Mouse (Mus musculus) gastrocnemius, postnatal 25 days (tissue): Measurements from ENCODE around the gene Amigo3. TPM values are rescaled to one million over a fixed set of nuclear protein-coding genes. Genes with fewer than 3 reads are reported as not detected.
A peak's percentile ranks its signal among the peaks of the same experiment; 100 is the strongest.

Source experiments
- DNase-seq: peaks from one replicate; pipeline ENCODE4 v3.0.0; 2022
- total RNA-seq, 2 experiments: library from RNA; stranded (reverse); gene quantifications; 1 replicate in 1 of 2; 2 replicates in 1 of 2; pipeline ENCODE4 v1.2.3; 2021

Gene Amigo3
- total RNA-seq, 2 experiments from 2014 or later = 1.9 to 2.4 TPM

DNA sequence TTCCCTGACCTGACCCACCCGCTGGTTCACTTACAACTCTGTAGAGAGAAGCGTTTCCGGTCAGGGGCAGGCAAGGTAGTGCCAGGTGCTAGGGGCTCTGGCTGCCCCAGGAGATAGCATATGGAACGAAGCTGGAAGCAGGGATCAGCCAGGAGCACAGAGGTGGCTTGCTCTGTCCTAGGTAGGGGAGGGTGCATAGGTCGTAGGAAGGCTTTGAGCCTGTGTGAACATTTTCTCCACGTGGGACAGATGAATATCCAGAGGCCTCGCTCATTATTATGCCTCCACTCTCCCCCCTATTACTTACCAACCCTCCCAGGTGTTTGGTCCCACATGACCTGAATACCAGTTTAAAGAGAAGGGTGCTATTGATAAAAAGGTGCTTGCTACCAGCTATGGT is 548 bp upstream of the Amigo3 start:
- no peak for DNase-seq

GRCm38 (mm10) chr9:108053665-108054225 is 786 bp downstream of the Amigo3 start:
- peak; percentile 16 for DNase-seq

DNA sequence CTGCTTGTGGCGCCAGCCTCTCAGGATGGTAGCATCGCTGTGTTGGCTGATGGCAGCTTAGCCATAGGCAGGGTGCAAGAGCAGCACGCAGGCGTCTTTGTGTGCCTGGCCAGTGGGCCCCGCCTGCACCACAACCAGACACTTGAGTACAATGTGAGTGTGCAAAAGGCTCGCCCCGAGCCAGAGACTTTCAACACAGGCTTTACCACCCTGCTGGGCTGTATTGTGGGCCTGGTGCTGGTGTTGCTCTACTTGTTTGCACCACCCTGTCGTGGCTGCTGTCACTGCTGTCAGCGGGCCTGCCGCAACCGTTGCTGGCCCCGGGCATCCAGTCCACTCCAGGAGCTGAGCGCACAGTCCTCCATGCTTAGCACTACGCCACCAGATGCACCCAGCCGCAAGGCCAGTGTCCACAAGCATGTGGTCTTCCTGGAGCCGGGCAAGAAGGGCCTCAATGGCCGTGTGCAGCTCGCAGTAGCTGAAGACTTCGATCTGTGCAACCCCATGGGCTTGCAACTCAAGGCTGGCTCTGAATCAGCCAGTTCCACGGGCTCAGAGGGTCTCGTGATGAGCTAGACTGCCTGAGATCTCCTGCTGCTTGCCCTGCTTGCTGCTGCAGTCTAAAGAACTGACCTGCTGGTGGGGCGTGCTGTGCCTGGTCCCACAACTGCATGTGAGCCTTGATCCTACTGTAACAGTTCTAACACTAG is 1.5 kb downstream of the Amigo3 start:
- no peak for DNase-seq

GRCm38 (mm10) chr9:108055061-108055460 is 2.1 kb downstream of the Amigo3 start:
- DNase-seq = no peak

GRCm38 (mm10) chr9:108055661-108056237 is 2.8 kb downstream of the Amigo3 start:
- no peak for DNase-seq

DNA sequence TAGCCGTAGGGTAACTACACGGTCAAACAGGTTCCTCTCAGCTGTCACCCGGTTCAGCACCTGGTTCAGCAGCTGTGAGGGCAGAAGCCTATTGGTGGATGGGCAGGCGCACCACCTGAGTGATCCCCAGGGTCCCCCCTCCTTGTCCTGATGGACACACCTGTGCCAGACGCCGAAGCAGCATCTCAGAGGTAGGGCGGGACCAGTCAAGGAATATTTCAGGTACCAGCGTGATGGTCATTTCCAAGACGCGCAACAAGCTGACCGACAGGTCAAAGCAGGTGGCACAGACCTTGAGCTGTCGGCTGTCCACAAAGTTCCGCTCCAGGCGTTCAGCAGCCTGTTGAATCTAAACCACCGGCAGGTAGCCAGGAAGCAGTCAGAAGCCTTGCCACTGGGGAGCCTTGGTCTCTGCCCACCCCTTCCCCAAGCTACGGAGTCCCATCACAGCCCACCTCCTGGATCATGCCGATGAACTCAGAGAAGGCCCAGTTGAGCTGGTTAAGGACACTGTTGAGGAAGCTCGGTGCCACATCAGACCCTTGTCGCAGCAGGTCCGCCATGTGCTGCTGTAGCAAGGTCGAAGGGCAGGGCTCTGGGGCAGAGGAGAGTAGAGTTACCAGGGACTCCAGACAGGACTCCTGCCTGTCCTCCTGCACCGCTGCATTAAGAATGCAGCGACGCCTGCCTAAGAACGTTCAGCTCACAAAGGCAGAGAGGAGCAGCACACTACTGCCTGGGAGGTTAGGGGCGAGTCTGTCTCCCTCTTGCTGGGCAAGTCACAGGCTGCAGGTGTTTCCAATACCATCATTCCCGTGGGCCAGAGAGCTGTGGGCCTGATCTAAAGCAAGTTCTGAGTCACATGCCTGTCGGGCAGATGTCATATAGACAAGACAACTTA is 3.7 kb downstream of the Amigo3 start:
- peak; percentile 22 for DNase-seq

DNA sequence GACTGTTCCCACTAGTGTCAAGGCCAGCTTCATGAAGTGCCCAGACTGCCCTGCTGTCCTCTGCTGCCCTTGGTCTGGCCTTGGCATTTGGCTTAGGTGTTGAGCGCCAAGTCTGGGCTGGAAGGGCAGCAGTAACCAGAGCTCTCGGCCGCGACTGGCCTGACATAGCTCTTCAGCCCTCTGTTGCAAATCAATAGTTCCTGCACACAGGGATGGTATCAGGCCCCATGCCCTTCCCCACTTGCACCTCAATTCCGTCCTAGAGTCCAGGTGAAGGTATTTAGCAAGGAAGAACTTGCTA is 4.3 kb downstream of the Amigo3 start:
- peak; percentile 73 for DNase-seq

DNA sequence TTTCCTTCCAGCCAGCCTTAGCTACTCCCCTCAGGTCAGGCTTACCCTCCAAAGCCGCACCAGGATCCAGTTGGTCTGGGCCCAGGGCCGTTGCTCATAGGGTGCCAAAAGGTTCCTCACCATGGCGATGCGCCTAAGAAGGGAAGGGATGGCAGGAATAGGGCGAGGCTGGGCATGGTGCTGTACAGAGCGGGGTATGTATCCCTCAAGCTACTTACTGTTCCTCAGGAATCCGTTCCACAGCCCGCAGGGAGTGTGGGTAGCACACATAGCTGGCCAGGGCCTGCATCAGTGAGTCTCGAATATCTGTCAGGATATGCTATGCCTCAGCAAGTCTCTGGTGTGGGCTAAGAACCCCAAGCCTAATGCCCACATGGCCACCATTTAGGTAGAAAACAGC is 5.3 kb downstream of the Amigo3 start:
- no peak for DNase-seq

DNA sequence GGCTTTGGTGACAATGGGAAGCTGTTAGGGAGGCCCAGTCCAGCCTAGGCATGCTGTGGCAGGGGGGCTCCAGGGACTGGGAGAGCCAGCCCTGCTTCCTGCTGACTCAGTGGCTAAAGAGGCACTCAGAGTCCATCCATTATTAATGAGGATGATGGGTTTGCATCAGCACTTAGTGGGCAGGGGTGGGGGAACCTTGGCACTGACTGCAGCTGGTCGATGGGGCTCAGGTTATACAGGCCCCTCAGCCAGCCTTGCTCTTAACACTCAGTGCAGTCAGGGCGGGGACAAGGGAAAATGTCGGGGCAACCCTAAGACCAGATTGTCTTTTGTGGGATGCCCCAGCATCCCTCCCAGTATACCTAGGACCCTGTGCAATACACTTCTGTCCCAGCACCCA is 9.2 kb downstream of the Amigo3 start:
- DNase-seq = no peak

DNA sequence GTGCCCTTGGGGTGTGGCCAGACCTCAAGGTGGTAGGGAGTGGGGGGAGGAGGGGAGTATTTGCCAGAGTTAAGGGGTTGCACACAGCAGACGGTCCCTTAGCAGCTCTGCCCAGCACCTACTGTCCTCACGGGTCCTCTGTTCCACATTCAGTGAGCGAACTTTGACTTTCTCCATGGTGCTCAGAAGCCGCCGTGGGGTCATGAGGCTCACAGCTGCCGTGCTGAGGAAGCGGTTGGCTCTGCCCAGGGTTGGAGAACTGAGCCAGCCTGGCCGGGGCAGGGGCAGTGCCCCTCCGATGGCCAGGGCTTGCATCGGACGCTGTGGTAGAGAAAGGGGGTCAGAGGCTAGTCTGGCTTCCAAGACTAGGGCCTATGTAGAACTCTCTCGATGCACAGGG is 10.4 kb downstream of the Amigo3 start:
- no peak for DNase-seq

DNA sequence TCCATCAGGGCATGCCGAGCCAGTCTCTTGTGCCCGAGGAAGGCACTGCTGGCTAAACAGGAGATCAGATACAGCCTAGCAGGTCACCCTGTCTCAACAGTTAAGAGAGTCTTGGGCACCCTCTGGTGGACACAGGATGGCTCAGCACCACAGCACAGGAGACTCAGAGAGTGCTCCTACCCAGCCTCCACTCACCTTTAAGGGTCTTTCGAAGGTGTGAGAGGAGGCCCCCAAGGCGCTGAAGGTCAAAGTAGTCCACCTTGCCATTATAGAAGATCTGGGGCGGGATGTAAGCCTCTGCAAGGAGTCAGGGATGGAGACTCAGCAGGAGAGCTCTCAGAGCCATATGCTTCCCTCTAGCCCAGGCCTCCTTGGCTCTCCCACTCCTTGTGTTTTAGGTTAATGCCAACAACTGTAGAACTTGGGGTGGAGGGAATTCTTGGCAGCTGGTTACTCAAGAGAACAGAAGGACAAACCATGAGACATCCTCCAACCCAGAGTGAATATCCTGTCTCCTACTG is 12.6 kb downstream of the Amigo3 start:
- peak; percentile 70 for DNase-seq

- no peak for DNase-seq
These were observed 14.2 kb downstream of the Amigo3 start for GRCm38 (mm10) chr9:108067199-108067598.

GRCm38 (mm10) chr9:108067900-108068299 is 14.9 kb downstream of the Amigo3 start:
- DNase-seq = peak; percentile 69

- DNase-seq = no peak
These were observed 16.0 kb downstream of the Amigo3 start for GRCm38 (mm10) chr9:108069007-108069406.

GRCm38 (mm10) chr9:108069529-108069928 is 16.6 kb downstream of the Amigo3 start:
- no peak for DNase-seq

DNA sequence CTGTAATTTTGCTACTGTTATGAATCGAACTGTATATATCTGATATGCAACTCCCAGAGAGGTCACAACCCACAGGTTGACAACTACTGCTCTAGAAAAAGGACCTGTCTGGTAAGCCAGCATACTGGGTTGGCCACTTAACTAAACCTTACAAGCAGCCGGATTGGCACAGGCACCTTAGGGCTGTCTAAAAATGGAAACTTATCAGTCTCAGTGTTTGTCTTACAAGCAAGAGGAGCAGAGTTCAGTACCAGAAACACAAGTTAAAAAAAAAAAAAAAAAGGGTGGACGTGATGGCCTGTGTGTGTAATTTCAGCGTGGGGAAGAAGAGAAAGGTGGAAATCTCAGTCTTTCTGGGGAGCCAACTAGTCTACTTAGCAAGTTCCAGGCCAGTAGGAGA is 18.8 kb downstream of the Amigo3 start:
- no peak for DNase-seq

DNA sequence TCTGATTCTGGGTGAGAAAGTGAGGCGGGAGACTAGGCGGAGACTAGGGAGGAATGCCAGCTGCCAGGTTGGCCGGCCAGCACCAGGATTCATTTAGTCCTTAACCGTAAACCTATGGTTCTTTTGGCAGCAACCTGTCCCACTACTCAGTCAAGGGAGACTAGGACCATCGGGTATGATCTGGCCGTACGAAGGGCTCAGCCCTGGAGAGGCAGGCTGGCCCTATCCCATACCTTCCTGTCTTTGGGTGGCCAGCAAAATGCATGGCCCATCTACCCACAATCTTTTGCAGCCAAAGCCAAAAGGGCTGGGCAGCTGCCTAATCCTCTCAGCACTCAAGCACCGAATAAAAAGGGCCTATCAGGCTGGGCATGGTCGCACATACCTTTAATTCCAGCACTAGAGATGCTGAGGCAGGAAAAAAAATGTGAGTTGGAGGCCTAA is 19.5 kb downstream of the Amigo3 start:
- DNase-seq = no peak

GRCm38 (mm10) chr9:108073141-108073930 is 20.4 kb downstream of the Amigo3 start:
- peak; percentile 60 for DNase-seq

DNA sequence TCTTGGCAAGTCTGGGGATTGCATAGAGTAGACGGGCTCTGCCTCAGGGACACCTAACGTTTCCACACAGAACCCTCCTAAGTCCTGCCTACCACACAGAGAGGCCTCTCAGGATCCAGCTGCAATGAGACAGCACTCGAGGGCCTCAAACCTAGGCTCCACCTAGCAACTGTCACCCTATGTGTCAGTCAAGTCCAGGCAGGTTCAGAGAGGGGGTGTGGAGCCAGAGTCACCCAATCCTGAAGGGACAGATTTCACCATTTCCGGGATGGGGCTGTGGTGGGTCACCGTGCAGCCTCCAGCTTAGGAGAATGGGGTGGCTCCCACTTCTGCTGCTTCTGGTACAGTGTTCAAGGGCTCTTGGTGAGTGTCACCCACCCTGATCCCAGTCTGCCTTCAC is 27.2 kb downstream of the Amigo3 start, which contains the start of gene Mst1:
Gene Mst1, plus strand, starts transcription at position 269 of the 400 bp plus-strand sequence.
- DNase-seq = no peak

GRCm38 (mm10) chr9:108082549-108082948 is 29.6 kb downstream of the Amigo3 start:
- no peak for DNase-seq

- DNase-seq = no peak
These were observed 30.1 kb downstream of the Amigo3 start, which contains the start of gene Rnf123 for GRCm38 (mm10) chr9:108082988-108083431. Gene Rnf123 (minus strand): TSS chr9:108083346.
